Mouse (Mus musculus) embryonic facial prominence, embryonic 13.5 days (tissue): Measurements from ENCODE around the gene Thap8. TPM values are rescaled to one million over a fixed set of nuclear protein-coding genes. Genes with fewer than 3 reads are reported as not detected.

ENCODE experiments used
- ATAC-seq: fragments of 200-750 bp; cut with Nextera tagmentation; 2 replicates; pipeline ENCODE4 v1.8.0; 2017; ENCODE audit warnings: low read depth; ENCODE audit not compliant: insufficient number of reproducible peaks, insufficient read depth, low FRiP score, low TSS enrichment
- H3K27ac ChIP-seq: fragments of 300-500 bp; sonication (generic); 2 replicates; pipeline ENCODE4 v1.5.1; 2015; ENCODE audit warnings: moderate library complexity, mild to moderate bottlenecking, inconsistent platforms
- H3K27me3 ChIP-seq: fragments of 300-500 bp; sonication (generic); 2 replicates; pipeline ENCODE4 v1.6.1; 2015; ENCODE audit warnings: mild to moderate bottlenecking, inconsistent platforms
- H3K36me3 ChIP-seq: fragments of 300-500 bp; sonication (generic); 2 replicates; pipeline ENCODE4 v1.6.1; 2015; ENCODE audit warnings: mild to moderate bottlenecking, inconsistent platforms
- H3K4me1 ChIP-seq: fragments of 300-500 bp; sonication (generic); 2 replicates; pipeline ENCODE4 v1.6.1; 2015; ENCODE audit warnings: inconsistent platforms
- H3K4me2 ChIP-seq: fragments of 300-500 bp; sonication (generic); 2 replicates; pipeline ENCODE4 v1.6.1; 2015; ENCODE audit warnings: moderate library complexity, mild to moderate bottlenecking, inconsistent platforms
- H3K4me3 ChIP-seq: fragments of 300-500 bp; sonication (generic); 2 replicates; pipeline ENCODE4 v1.5.1; 2015; ENCODE audit warnings: mild to moderate bottlenecking, inconsistent platforms
- H3K9ac ChIP-seq: fragments of 300-500 bp; sonication (generic); 2 replicates; pipeline ENCODE4 v1.6.1; 2015; ENCODE audit warnings: mild to moderate bottlenecking, inconsistent platforms
- H3K9me3 ChIP-seq: fragments of 300-500 bp; sonication (generic); 2 replicates; pipeline ENCODE4 v1.6.1; 2016; ENCODE audit warnings: inconsistent platforms
- WGBS: fragments of 180-500 bp; shearing (Covaris S2); methylation state at CpG from one replicate; pipeline ENCODE4 v1.1.7; 2015; ENCODE audit warnings: mixed read lengths; 5-methylcytosine and 5-hydroxymethylcytosine counted together
- polyA plus RNA-seq: library from polyadenylated mRNA; unstranded; fragments of >200 nt; fragmentation: Nextera tagmentation; extraction: Ambion mirVana; gene quantifications from 2 replicates; pipeline ENCODE4 v1.2.1, GENCODE M21; 2015

The Thap8 gene
- polyA plus RNA-seq, 1 experiment from 2014 or later = 0.15 TPM

DNA sequence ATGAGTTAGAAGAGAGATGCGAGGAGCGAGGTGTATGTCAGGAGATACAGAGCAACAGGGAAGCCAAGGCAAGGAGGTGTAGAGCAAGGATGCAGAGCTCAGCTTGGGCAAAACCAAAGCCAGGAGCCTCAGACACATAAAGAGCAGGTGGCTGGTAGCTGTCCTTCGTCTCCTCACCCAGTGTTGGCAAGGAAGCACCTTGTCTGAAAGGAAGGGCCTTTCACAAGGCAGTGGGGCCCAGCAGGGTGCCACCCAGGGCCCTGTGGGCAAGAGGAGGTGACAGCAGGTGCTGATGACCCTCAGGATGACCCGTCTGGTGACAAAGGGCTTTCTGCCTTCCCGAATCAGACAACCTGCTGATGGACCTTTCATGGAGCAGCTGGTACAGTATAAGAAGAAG, 54.7 kb downstream of the Thap8 start:
- Histone ChIP-seq H3K9ac (no peak overlapping the region), H3K4me2 (no peak overlapping the region), H3K4me3 (no peak overlapping the region), H3K9me3 (no peaks in the 10 kb centered on the region), H3K4me1 (peaks cover 20% of the 10 kb centered on the region), H3K36me3 (no peaks in the 10 kb centered on the region), H3K27ac (no peak overlapping the region), H3K27me3 (peaks cover 26% of the 10 kb centered on the region)
- no peak for ATAC-seq
- WGBS = 69% methylated on average over 5 of the region's 5 CpGs

DNA sequence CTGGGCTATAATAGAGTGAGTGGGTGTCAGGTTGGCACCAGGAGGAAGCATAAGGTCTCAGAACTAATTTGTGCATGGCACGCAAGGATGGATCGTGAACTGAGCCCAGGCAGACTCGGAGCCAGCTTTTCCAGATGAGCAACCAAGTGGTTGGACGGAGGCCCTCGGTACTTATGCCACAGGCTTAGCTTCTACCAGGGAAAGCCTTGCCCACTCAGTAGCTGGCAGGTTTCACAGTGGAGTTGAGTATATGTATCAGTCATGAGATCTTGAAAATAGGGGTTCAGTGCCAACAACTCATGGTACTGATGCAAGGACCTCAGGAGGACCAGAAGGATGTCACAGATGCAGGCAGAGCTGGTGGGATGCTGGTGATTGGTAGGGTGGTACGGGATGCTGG, 55.8 kb downstream of the Thap8 start:
- WGBS = 79% methylated on average over 6 of the region's 6 CpGs
- Histone ChIP-seq H3K27ac (no peak overlapping the region), H3K36me3 (no peaks in the 10 kb centered on the region), H3K4me2 (no peak overlapping the region), H3K27me3 (peaks cover 26% of the 10 kb centered on the region), H3K4me3 (no peak overlapping the region), H3K4me1 (peaks cover 20% of the 10 kb centered on the region), H3K9me3 (no peaks in the 10 kb centered on the region), H3K9ac (no peak overlapping the region)
- no peak for ATAC-seq

- H3K27me3 ChIP-seq = peaks cover 26% of the 10 kb centered on the region
- no peaks in the 10 kb centered on the region for H3K9me3 ChIP-seq
- H3K4me3 ChIP-seq = no peak overlapping the region
These were observed 56.5 kb downstream of the Thap8 start for GRCm38 (mm10) chr7:30336384-30336783.

GRCm38 (mm10) chr7:30339432-30340109, 59.7 kb downstream of the Thap8 start:
- Histone ChIP-seq H3K27ac (no peak overlapping the region), H3K9ac (no peak overlapping the region), H3K4me3 (no peak overlapping the region), H3K4me1 (peaks cover 10% of the 10 kb centered on the region; the same call in 1 of the 2 replicates), H3K9me3 (no peaks in the 10 kb centered on the region), H3K4me2 (no peak overlapping the region), H3K36me3 (no peaks in the 10 kb centered on the region), H3K27me3 (peaks cover 22% of the 10 kb centered on the region)
- WGBS = 74% methylated on average over 5 of the region's 5 CpGs
- ATAC-seq = no peak

More at GRCm38 (mm10) chr7:30336384-30336783, 56.5 kb downstream of the Thap8 start:
- WGBS = 2% methylated on average over 9 of the region's 9 CpGs
- Histone ChIP-seq H3K4me1 (peaks cover 20% of the 10 kb centered on the region), H3K4me2 (no peak overlapping the region; the same call in 1 of the 2 replicates), H3K36me3 (no peaks in the 10 kb centered on the region), H3K9ac (no peak overlapping the region), H3K27ac (no peak overlapping the region)
- no peak for ATAC-seq

Other genes starting within 250 kb of the Thap8 start
- gene Zfp14, start 228.7 kb upstream of the Thap8 start, polyA plus RNA-seq = 5.5 and 7.1 TPM in 2 replicates
- 8.3 and 10.8 TPM in 2 replicates for gene Zfp82, start 207.2 kb upstream of the Thap8 start, polyA plus RNA-seq
- 1.2 and 2.2 TPM in 2 replicates for gene Gm26920, start 189.7 kb upstream of the Thap8 start, polyA plus RNA-seq
- 14.5 and 18.7 TPM in 2 replicates for gene Zfp566, start 189.6 kb upstream of the Thap8 start, polyA plus RNA-seq
- gene Zfp260, start 185.3 kb upstream of the Thap8 start, polyA plus RNA-seq = 149 and 151 TPM in 2 replicates
- gene Zfp382, start 158.2 kb upstream of the Thap8 start, polyA plus RNA-seq = 11.3 and 19.2 TPM in 2 replicates
- gene Zfp146, start 110.3 kb upstream of the Thap8 start, polyA plus RNA-seq = 23.7 and 24.2 TPM in 2 replicates
- gene Cox7a1, start 96.0 kb upstream of the Thap8 start, polyA plus RNA-seq = 3.7 and 4.7 TPM in 2 replicates
- 92.0 and 110 TPM in 2 replicates for gene Capns1, start 81.3 kb upstream of the Thap8 start, polyA plus RNA-seq
- gene Polr2i, start 48.1 kb upstream of the Thap8 start, polyA plus RNA-seq = 180 and 201 TPM in 2 replicates
- 213 and 214 TPM in 2 replicates for gene Tbcb, start 47.8 kb upstream of the Thap8 start, polyA plus RNA-seq
- 0.30 TPM in 1 of 2 replicates, not detected in the other for gene Ovol3, start 44.4 kb upstream of the Thap8 start, polyA plus RNA-seq
- gene Wdr62, start 325 bp downstream of the Thap8 start, polyA plus RNA-seq = 6.4 and 8.3 TPM in 2 replicates
- gene Clip3, start 11.6 kb downstream of the Thap8 start, polyA plus RNA-seq = 60.7 and 61.0 TPM in 2 replicates
- 91.8 and 104 TPM in 2 replicates for gene Alkbh6, start 28.6 kb downstream of the Thap8 start, polyA plus RNA-seq
- gene Syne4, start 34.7 kb downstream of the Thap8 start, polyA plus RNA-seq = 54.6 and 59.4 TPM in 2 replicates
- 5.1 TPM in 1 of 2 replicates, not detected in the other for gene E130208F15Rik, start 41.6 kb downstream of the Thap8 start, polyA plus RNA-seq
- gene Sdhaf1, start 43.8 kb downstream of the Thap8 start, polyA plus RNA-seq = 19.2 and 22.5 TPM in 2 replicates
- 5.8 and 7.5 TPM in 2 replicates for gene Lrfn3, start 82.7 kb downstream of the Thap8 start, polyA plus RNA-seq
- 38.9 and 40.9 TPM in 2 replicates for gene Tyrobp, start 133.7 kb downstream of the Thap8 start, polyA plus RNA-seq
- 0.72 and 0.91 TPM in 2 replicates for gene Hcst, start 139.8 kb downstream of the Thap8 start, polyA plus RNA-seq
- gene Nfkbid, start 141.6 kb downstream of the Thap8 start, polyA plus RNA-seq = 1.8 and 2.5 TPM in 2 replicates
- gene Aplp1, start 165.4 kb downstream of the Thap8 start, polyA plus RNA-seq = 53.4 and 54.1 TPM in 2 replicates
- gene Kirrel2, start 177.6 kb downstream of the Thap8 start, polyA plus RNA-seq = 0.17 and 0.52 TPM in 2 replicates
- 0.13 and 0.36 TPM in 2 replicates for gene Nphs1, start 178.2 kb downstream of the Thap8 start, polyA plus RNA-seq
- 0.73 TPM in 1 of 2 replicates, not detected in the other for gene Prodh2, start 213.5 kb downstream of the Thap8 start, polyA plus RNA-seq